8 mouse cellular contexts compared by ENCODE assay signal in genomic region chr7:100160006-100160405, GRCm38 (mm10). TPM values are rescaled to one million over a fixed set of nuclear protein-coding genes. Genes with fewer than 3 reads are reported as not detected.
A peak's percentile ranks its signal among the peaks of the same experiment; 100 is the strongest.
DNase-seq lines count a peak whose midpoint lies in the region; ATAC-seq and TF ChIP-seq lines count a peak whose summit lies in the region.

No protein-coding gene starts in this region.

- H3K36me3 ChIP-seq in heart, embryonic 12.5 days, result no peaks in the 10 kb centered on the region
- H3K36me3 ChIP-seq in ES-Bruce4 (ENCODE audit: control insufficient read depth, insufficient read depth, low read length, poor library complexity, severe bottlenecking), result no peaks in the 10 kb centered on the region
- H3K36me3 ChIP-seq in limb, embryonic 12.5 days, result no peaks in the 10 kb centered on the region; the same call in 1 of the 2 replicates

- H3K9me3 ChIP-seq in heart, embryonic 12.5 days (replicated peaks), result no peaks in the 10 kb centered on the region
- H3K9me3 ChIP-seq in ES-Bruce4 (replicated peaks; ENCODE audit: control insufficient read depth, insufficient read depth, low read length, poor library complexity, severe bottlenecking), result no peaks in the 10 kb centered on the region
- H3K9me3 ChIP-seq in limb, embryonic 12.5 days, result no peaks in the 10 kb centered on the region

- WGBS in heart, embryonic 12.5 days, result 70% methylated on average over 7 of the region's 7 CpGs
- 77% methylated on average over 7 of the region's 7 CpGs for WGBS in limb, embryonic 12.5 days
- WGBS in olfactory bulb, adult 2 months, result 51% methylated on average over 7 of the region's 7 CpGs

- H3K4me1 ChIP-seq in heart, embryonic 12.5 days (replicated peaks), result 0 out of 2 replicates have a peak, but pooled peaks cover 6% of the 10 kb centered on the region
- peaks cover 2% of the 10 kb centered on the region for H3K4me1 ChIP-seq in ES-Bruce4 (ENCODE audit: control insufficient read depth, insufficient read depth, low read length)
- H3K4me1 ChIP-seq in embryonic fibroblast, embryonic 13.5 days (ENCODE audit: control insufficient read depth, insufficient read depth, low read length), result no peaks in the 10 kb centered on the region; the same call in 1 of the 2 replicates
- H3K4me1 ChIP-seq in limb, embryonic 12.5 days (replicated peaks), result peaks cover 5% of the 10 kb centered on the region
- peaks cover 4% of the 10 kb centered on the region for H3K4me1 ChIP-seq in olfactory bulb, adult 2 months (ENCODE audit: control insufficient read depth, insufficient read depth, low read length)

- no peaks in the 10 kb centered on the region; the same call in 1 of the 2 replicates for H3K27me3 ChIP-seq in heart, embryonic 12.5 days (replicated peaks)
- H3K27me3 ChIP-seq in ES-Bruce4 (ENCODE audit: control insufficient read depth, insufficient read depth, low read length, poor library complexity, severe bottlenecking), result no peaks in the 10 kb centered on the region
- no peaks in the 10 kb centered on the region for H3K27me3 ChIP-seq in limb, embryonic 12.5 days

- TF ChIP-seq EP300 in ES-Bruce4 (IDR thresholded peaks at IDR 0.05; ENCODE audit: insufficient read depth, low read depth, low read length), result no peak

- no peak for TF ChIP-seq CTCF in ES-Bruce4 (IDR thresholded peaks at IDR 0.05; ENCODE audit: low read depth, low read length)
- TF ChIP-seq CTCF in embryonic fibroblast, embryonic 13.5 days (IDR thresholded peaks at IDR 0.05; ENCODE audit: borderline replicate concordance, insufficient read depth, low read length), result no peak
- TF ChIP-seq CTCF in olfactory bulb, adult 2 months (IDR thresholded peaks at IDR 0.05; ENCODE audit: insufficient read depth, low read depth, low read length), result no peak

- H3K4me3 ChIP-seq in heart, embryonic 12.5 days, result peak overlapping the region; percentile 86
- H3K4me3 ChIP-seq in ES-Bruce4 (ENCODE audit: low read depth, low read length), result peak overlapping the region; percentile 57
- H3K4me3 ChIP-seq in embryonic fibroblast, embryonic 13.5 days (ENCODE audit: insufficient read depth, low read length), result peak overlapping the region; percentile 9
- H3K4me3 ChIP-seq in limb, embryonic 12.5 days (replicated peaks), result peak overlapping the region; percentile 83
- peak overlapping the region; percentile 64 for H3K4me3 ChIP-seq in olfactory bulb, adult 2 months (ENCODE audit: insufficient read depth, low read depth, low read length)

- H3K27ac ChIP-seq in heart, embryonic 12.5 days (ENCODE audit: poor library complexity, severe bottlenecking), result 0 out of 2 replicates have a peak overlapping the region, but pooled peaks have one; percentile 95
- no peak overlapping the region for H3K27ac ChIP-seq in ES-Bruce4 (ENCODE audit: insufficient read depth, low read length)
- no peak overlapping the region for H3K27ac ChIP-seq in embryonic fibroblast, embryonic 13.5 days (ENCODE audit: insufficient read depth, low read length)
- peak overlapping the region; percentile 99 for H3K27ac ChIP-seq in limb, embryonic 12.5 days
- H3K27ac ChIP-seq in olfactory bulb, adult 2 months (ENCODE audit: insufficient read depth, low read depth, low read length), result peak overlapping the region; percentile 5; the same call in 1 of the 2 replicates

- H3K4me2 ChIP-seq in heart, embryonic 12.5 days, result peak overlapping the region; percentile 91
- H3K4me2 ChIP-seq in limb, embryonic 12.5 days, result peak overlapping the region; percentile 82

- no peak for TF ChIP-seq POLR2A in ES-Bruce4 (IDR thresholded peaks at IDR 0.05; ENCODE audit: insufficient read depth, low read length)
- TF ChIP-seq POLR2A in embryonic fibroblast, embryonic 13.5 days (IDR thresholded peaks at IDR 0.05; ENCODE audit: low read depth, low read length), result no peak
- no peak for TF ChIP-seq POLR2A in olfactory bulb, adult 2 months (IDR thresholded peaks at IDR 0.05; ENCODE audit: insufficient read depth, low read depth, low read length)

- no peak for ATAC-seq in heart, embryonic 12.5 days (ENCODE audit: insufficient number of reproducible peaks, low FRiP score)
- ATAC-seq in limb, embryonic 12.5 days (ENCODE audit: insufficient number of reproducible peaks, insufficient read depth, low FRiP score, low TSS enrichment, low read depth), result 0 out of 2 replicates have a peak, but pooled peaks have one; percentile 12

- peak overlapping the region; percentile 90 for H3K9ac ChIP-seq in heart, embryonic 12.5 days
- H3K9ac ChIP-seq in ES-Bruce4 (ENCODE audit: low read depth, poor library complexity, severe bottlenecking), result peak overlapping the region; percentile 96
- H3K9ac ChIP-seq in limb, embryonic 12.5 days (replicated peaks), result peak overlapping the region; percentile 89

- no peak for DNase-seq in heart, adult 9 months (ENCODE audit: low spot score in 2 of 2)
- DNase-seq in cerebellum, adult 18-20 months, result no peak
- no peak for DNase-seq in thymus, postnatal 36 days

RNA-seq across cellular contexts. Expression of gene Lipt2, which starts 0.9 kb away (rescaled TPM):
- 12.1 and 12.9 TPM in 2 replicates for polyA plus RNA-seq in heart, embryonic 12.5 days (2016; fragmentation: Nextera tagmentation; extraction: Ambion mirVana)
- 7.6 and 8.8 TPM in 2 replicates for polyA plus RNA-seq in ES-Bruce4 (2011; ENCODE audit: insufficient read depth, insufficient read length, low read depth, missing spikeins)
- polyA plus RNA-seq in embryonic fibroblast, embryonic 13.5 days (2011; ENCODE audit: insufficient read length, low read depth, missing spikeins), result 4.2 and 4.7 TPM in 2 replicates
- polyA plus RNA-seq in limb, embryonic 12.5 days (2016; fragmentation: Nextera tagmentation; extraction: Ambion mirVana), result 26.2 and 26.9 TPM in 2 replicates
- not detected in 2 replicates for polyA plus RNA-seq in olfactory bulb, adult 2 months (2012; ENCODE audit: insufficient read depth, insufficient read length, low replicate concordance, missing spikeins)

RNA-seq across cellular contexts. Expression of gene Kcne3, which starts 16.3 kb away (rescaled TPM):
- 8.0 and 10.0 TPM in 2 replicates for polyA plus RNA-seq in heart, embryonic 12.5 days (2016; fragmentation: Nextera tagmentation; extraction: Ambion mirVana)
- not detected in 2 replicates for polyA plus RNA-seq in ES-Bruce4 (2011; ENCODE audit: insufficient read depth, insufficient read length, low read depth, missing spikeins)
- polyA plus RNA-seq in embryonic fibroblast, embryonic 13.5 days (2011; ENCODE audit: insufficient read length, low read depth, missing spikeins), result not detected in 2 replicates
- 17.1 and 22.3 TPM in 2 replicates for polyA plus RNA-seq in limb, embryonic 12.5 days (2016; fragmentation: Nextera tagmentation; extraction: Ambion mirVana)
- not detected in 2 replicates for polyA plus RNA-seq in olfactory bulb, adult 2 months (2012; ENCODE audit: insufficient read depth, insufficient read length, low replicate concordance, missing spikeins)

RNA-seq across cellular contexts. Expression of gene Pold3, which starts 38.6 kb away (rescaled TPM):
- 42.6 and 44.0 TPM in 2 replicates for polyA plus RNA-seq in heart, embryonic 12.5 days (2016; fragmentation: Nextera tagmentation; extraction: Ambion mirVana)
- 70.1 and 87.8 TPM in 2 replicates for polyA plus RNA-seq in ES-Bruce4 (2011; ENCODE audit: insufficient read depth, insufficient read length, low read depth, missing spikeins)
- polyA plus RNA-seq in embryonic fibroblast, embryonic 13.5 days (2011; ENCODE audit: insufficient read length, low read depth, missing spikeins), result 19.6 and 25.6 TPM in 2 replicates
- polyA plus RNA-seq in limb, embryonic 12.5 days (2016; fragmentation: Nextera tagmentation; extraction: Ambion mirVana), result 84.0 and 89.5 TPM in 2 replicates
- not detected in 2 replicates for polyA plus RNA-seq in olfactory bulb, adult 2 months (2012; ENCODE audit: insufficient read depth, insufficient read length, low replicate concordance, missing spikeins)

Comparison
In these comparisons a context has a peak if more than half of its experiments do, and no peak if none do; other contexts are left out.
1. H3K27ac ChIP-seq: peak in heart, embryonic 12.5 days (single experiment), limb, embryonic 12.5 days (single experiment) and olfactory bulb, adult 2 months (single experiment); none in ES-Bruce4 (single experiment) and embryonic fibroblast, embryonic 13.5 days (single experiment).
2. H3K4me3 ChIP-seq: peak in every context shown above with its lines; median percentile 86 in heart, embryonic 12.5 days; 83 in limb, embryonic 12.5 days; 64 in olfactory bulb, adult 2 months; 57 in ES-Bruce4; 9 in embryonic fibroblast, embryonic 13.5 days.
3. Peak in every context shown above with its lines, with median percentiles within 50 percentile points of each other: H3K9ac ChIP-seq.